Mouse (Mus musculus): ENCODE results near the gene Map2k1.
A peak's percentile ranks its signal among the peaks of the same experiment; 100 is the strongest.
"Not testable (repeated sequence)": the region's sequence is repeated elsewhere in the genome, so short reads cannot be mapped to it uniquely, and the experiment has no call there.

The Map2k1 gene

DNA sequence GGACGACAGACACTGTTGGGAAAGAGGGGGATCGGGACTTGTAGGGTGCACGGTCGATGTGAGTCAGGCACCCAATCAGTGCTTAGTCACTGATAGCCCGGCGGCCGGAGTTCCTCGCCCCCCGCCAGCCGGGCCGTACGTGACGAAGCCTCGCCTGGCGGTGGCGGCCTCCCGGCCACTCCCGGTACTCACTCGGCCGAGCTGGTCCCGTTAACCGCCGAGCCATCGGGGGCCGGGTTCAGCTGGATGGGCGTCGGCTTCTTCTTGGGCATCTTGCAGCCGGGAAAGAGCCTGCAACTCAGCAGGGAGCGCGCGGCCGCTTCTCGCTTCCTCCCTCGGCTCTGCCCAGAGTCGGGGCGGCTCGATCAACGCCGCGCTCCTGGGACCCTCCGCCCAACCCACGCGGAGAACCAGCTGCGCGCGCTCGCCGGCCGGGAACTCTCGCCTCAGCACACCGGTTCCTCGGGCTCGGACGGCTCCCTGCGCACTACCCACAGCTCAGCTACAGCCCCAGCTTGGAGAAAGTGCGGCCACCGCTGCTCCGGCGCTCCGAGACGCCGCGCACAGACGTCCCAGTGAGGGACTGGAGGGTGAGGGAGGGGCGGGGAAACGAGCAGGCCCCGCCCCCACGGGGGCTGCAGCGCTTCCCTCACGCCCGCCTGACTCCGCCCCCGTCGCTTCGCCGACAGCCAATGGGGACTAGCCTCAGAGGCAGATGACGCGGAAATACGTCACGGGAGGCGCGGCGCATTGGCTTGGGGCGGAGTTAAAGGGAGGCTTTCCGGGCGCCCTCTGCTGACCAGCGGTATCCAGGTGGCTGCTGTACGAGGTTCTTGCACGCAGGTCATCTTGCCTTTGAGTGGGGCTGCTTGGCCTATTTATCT lies at the start of gene Map2k1:
Gene Map2k1, minus strand, starts transcription at position 611 of the 884 bp plus-strand sequence.
- DNase-seq (ENCODE audit: low read depth), result peak; percentile 99

DNA sequence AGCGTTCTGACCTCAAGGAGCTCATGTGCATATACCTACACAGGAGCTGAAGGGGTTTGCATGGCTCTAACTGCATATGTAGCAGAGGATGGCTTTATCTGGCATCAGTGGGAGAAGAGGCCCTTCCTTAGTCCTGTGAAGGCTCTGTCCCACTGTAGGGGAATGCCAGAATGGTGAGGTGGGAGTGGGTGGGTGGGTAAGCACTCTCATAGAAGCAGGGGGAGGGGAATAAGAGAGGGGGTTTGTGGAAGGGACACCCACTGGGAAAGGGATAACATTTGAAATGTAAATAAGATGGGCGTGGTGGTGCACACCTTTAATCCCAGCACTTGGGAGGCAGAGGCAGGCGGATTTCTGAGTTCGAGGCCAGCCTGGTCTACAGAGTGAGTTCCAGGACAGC lies 49.7 kb upstream of the Map2k1 start:
- not testable (repeated sequence) for DNase-seq (ENCODE audit: low read depth)

DNA sequence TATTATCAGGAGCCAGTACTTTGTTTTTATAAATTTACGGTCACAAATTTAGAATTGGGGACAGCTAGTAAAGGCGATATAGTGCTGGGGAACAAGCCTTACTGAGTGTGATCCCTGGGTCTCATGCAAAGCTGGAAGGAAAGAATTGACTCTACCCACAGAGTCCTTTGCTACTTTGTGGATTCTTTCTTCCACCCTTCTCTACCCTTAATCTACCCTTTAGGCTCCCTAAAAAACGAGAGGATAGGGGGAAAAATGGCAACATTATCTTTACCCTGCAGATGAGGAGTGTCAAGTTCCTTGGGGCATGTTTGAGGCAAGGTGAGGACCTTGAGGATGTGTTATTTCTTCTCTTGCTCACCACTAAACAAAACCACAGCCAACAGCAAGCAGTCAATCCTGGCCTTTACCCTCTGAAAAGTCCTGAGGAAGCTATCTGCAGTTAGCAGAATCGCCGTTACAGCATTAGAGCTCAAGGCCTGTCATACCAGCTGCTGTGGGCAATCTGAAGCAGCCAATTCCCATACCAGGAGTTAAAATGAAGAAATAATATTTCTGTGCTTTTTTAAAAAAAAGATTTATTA lies 29.1 kb upstream of the Map2k1 start:
- peak; percentile 25 for DNase-seq (ENCODE audit: low read depth)

DNA sequence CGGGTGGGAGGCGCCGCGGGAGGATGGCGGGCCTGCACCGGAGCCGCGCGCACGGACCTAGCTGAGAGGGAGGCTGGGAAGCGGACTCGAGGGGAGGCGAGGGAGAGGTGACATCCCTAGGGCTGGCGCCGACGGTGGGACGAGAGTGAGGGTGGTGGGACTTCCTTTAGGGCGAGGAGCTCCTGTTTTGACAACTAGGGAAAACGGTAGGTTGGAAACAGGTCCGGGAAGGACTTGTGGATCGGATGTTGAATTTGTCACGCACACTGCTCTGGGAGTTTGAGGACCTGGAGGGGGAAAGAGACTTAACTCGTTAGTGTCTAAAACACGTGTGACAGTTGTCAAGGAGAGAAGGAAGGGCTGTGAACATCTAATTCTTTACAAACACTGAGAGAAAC lies 28.3 kb upstream of the Map2k1 start:
- DNase-seq (ENCODE audit: low read depth), result peak; percentile 34

DNA sequence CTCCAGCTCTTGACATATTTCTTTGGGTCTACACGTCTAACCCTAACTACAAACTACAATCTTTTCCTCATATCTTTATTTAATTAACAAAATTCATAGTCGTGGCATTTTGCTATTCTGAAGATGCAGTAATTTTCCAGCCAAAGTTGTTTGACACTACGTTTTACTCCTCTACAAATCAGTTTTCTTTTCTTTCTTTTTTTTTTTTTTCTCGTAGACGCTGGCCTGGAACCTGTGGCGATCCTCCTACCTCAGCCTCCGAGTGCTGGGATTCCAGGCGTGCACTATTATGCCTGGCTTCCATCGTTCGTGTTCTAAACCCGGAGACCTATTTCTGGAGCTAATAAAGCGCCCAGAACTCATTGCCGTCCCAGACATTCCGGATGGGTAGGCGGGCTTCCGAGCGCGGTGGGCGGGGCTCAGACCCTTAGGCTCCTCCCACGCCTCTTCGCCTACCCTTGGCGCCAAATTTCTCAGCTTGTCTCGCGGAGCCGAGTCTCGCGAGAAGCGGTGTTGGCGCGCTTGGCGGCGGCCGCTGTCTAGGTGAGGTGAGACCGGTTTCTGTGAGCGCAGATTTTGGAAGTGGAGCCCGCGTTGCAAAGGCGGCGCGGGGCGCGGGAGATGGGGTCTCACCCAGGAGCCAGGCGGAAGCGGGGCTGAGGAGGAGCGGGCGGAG lies 27.8 kb upstream of the Map2k1 start, which contains the start of gene Tipin:
Gene Tipin, plus strand, starts transcription at position 477 of the 676 bp plus-strand sequence.
- DNase-seq (ENCODE audit: low read depth), result peak; percentile 91

DNA sequence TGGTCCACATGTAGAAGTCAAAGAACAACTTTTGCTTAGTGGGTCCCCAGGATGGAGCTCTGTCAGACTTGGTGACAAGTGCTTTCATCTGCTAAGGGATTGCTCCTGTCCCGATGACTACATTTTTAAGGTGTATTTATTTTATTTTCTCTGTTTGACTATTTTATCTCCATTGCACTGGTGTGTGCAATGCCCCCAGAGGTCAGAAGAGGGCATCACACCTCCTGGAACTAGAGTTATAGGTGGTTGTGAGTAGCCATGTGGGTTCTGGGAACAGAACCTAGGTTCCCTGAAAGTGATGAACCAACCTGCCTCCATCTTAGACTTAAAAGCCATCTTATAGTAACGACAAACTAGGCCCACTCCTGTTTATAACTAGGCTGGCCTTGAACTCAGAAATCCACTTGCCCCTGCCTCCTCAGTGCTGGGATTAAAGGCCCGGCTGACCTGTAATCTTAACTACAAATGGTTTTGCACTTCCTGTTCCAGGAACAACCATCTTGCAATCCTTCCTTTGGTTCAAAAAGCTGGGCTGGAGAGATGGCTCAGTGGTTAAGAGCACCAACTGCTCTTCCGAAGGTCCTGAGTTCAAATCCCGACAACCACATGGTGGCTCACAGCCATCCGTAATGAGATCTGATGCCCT lies 25.4 kb upstream of the Map2k1 start:
- DNase-seq (ENCODE audit: low read depth), result no peak

DNA sequence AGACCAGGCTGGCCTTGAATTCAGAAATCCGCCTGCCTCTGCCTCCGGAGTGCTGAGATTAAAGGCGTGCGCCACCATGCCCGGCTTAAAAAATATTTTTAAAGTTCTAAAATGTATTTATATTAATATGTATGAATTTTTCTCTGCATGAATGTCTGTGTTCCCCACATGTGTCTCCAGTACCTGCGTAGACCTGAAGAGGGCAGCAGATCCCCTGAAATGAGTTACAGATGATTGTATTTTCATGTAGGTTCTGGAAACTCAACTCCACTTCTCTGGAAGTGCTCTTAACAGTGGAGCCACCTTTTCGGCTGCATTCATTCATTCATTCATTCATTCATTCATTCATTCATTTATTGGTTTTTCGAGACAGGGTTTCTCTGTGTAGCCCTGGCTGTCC lies 24.3 kb upstream of the Map2k1 start:
- DNase-seq (ENCODE audit: low read depth), result peak; percentile 81

DNA sequence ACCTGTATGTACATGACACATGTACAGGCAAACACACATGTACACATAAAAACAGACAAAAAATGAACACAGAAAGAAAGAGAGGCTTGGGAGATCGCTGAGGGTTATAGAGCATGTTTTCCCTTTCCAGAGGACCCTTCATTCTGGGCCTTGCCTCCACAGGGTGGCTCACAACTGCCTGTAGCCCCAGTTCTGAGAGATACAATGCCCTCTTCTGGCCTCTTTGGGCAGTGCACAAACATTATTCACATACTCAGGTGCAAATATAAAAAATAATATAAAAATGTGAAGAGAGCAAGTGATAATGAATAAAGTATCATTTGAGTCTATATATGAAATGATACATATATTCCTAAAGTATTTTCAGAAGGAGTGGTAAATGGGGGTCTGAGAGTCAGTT lies 21.5 kb upstream of the Map2k1 start:
- DNase-seq (ENCODE audit: low read depth), result no peak

DNA sequence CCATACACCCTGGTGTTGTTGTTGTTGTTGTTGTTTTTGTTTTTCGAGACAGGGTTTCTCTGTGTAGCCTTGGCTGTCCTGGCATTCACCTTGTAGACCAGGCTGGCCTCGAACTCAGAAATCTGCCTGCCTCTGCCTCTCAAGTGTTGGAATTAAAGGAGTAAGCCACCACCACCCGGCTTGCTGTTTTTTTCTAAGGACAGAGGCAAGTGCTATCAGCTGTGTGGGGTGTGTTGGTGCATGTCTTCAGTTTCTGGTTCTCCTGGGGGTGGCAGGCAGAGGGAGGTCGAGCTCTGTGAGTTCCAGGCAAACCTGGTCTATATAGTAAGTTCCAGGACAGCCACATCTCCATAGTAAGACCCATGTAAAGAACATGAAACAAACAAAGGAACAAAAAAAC lies 20.9 kb upstream of the Map2k1 start:
- DNase-seq (ENCODE audit: low read depth), result no peak

DNA sequence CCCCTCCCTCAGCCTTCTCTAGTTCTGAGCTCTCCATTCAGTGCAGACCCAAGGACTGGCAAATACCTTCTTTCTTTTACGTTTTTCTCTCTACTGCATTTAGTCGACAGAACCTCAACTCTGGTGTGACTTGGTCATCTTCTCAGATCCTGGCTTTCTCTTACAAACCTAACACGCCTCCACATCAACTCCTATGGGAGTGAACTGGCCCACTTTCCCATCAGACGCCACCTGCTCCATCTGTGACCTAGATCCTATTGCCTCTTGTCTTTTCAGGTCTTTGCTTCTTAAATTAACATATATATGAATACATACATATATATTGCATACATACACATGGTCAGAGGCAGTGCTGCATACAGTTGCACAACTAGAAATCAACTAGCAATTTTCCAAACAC lies 20.3 kb upstream of the Map2k1 start:
- no peak for DNase-seq (ENCODE audit: low read depth)

DNA sequence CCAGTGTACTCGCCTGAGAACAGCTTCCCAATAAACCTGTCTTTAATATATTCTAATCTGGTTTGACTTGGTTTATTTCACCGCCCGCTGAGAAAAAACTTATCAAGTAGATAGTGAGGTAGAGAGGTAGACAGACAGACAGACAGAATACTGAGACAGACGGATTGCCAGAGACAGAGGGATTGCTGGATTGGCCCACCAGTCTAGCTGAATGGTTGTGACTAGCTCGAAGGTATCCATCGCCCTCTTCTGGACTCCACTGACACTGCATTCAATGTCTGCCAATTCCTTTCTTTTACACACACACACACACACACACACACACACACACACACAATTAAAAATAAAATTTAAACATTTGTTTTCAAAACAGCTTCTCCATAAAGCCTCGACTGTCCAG lies 19.2 kb upstream of the Map2k1 start:
- peak; percentile 37 for DNase-seq (ENCODE audit: low read depth)

DNA sequence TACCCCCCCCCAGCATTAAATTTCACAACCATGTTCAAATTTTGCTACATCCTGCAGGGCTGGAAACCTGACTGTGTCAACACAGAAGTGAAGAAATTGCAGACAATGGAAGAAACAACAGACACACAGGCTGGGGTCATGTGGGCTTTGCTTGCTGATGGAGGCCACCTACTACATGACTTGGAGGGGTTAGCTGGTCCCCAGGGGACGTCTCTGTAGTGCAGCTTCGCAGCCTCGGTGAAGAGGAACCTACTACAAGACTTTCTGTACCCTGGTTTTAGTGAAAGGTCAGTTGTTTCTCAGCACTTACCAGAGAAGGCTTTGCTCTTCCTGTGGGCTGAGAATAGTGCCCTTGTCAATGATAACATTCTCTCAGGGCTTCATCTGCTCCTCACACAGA lies 17.8 kb upstream of the Map2k1 start:
- DNase-seq (ENCODE audit: low read depth), result no peak

DNA sequence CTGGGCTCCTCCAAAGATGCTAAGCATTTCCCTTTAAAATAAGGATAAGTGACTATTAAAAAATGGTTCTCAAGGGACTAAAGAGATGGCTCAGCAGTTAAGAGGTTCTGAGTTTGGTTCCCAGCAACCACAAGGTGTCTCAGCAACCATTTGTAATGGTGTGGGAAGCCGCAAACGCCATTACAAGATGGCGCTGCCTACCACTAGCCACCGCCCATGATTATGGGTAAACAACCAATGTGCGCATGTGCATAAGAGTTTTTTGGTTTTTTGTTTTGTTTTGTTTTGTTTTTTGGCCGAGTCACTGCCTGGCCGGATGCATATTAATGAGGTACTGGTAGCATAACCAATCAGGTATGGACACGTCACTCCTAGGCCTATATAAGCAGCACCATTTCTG lies 15.4 kb upstream of the Map2k1 start:
- DNase-seq (ENCODE audit: low read depth), result not testable (repeated sequence)

DNA sequence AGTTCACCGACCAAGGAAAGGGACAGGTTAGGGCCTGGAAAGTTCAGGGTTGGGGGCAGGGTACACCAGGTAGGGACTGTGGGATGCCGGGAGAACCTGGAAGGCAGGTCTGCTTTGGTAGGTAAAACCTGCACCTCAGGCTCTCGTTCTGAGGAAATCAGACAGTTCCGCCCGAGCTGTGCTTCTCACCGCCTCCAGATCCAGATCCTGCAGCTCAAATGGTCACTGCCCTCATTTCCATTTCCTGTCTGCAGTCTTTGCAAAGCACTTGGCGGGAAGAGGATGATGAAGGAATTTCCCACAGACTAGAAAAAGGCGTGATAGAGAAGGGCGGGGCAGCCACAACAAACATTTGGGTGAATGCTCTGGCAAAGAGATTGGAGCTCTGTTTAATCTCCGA lies 14.8 kb upstream of the Map2k1 start:
- no peak for DNase-seq (ENCODE audit: low read depth)

DNA sequence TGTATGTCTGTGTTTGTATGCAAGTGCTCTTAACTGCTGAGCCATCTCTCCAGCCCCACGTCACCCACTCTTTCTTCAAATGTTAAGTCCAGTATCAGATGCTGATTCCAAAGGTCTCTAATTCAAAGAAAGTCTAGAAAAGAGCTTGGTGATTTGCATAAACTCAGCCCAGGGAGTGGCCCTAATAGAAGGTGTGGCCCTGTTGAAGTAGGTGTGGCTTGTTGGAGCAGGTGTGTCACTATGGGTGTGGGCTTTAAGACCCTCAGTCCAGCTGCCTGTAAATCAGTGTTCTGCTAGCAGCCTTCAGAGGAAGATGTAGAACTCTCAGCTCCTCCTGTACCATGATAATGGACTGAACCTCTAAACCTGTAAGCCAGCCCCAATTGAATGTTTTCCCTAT lies 13.8 kb upstream of the Map2k1 start:
- no peak for DNase-seq (ENCODE audit: low read depth)

DNA sequence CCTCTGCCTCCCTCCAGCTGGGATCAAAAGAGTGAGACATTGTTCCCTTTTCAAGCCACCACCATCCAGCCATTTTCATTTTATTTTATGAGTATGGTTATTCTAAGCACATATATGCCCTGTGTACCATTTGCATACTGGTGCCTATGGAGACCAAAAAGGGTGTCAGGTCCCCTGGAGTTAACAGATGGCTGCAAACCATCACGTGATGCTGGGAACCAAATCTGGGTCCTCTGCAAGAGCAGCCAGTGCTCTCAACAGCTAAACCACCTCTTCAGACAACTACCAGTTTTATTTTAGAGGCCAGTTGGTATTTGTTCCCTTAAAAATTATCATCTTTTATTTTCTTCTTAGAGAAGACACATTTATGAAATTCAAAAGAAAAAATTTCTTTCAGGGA lies 11.4 kb upstream of the Map2k1 start:
- DNase-seq (ENCODE audit: low read depth), result no peak

DNA sequence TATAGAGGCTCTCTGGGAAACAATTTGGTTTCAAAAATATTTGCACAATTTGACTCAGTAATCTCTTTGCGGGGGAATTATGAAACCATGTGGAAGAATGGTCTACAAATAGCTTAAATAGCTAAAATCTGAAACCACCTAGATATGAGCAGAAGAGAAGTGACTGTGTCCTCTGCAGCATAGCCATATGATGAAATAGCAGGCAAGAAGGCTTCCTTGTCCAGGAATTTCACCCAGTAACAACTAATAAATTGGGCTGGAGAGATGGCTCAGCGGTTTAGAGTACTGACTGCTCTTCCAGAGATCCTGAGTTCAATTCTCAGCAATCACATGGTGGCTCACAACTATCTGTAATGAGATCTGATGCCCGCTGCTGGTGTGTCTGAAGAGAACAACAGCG lies 7.6 kb upstream of the Map2k1 start:
- no peak for DNase-seq (ENCODE audit: low read depth)

DNA sequence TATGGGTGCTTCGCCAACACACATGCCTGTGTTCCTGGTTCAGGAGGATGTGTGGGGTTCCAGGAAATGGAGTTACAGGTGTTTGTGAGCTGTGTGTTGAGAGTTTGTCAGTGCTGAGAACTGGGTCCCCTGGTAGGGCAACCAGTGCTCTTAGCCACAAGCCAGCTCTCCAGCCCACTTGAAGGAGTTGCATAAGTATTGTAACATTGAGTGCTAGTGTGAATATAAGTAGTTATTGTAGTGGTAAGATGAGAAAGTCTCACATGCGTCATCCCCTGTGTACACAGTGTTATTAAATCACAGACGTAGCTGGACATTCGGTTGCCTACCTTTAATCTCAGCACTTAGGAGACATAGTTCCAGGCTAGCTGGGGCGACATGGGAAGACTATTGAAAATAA lies 6.5 kb upstream of the Map2k1 start:
- no peak for DNase-seq (ENCODE audit: low read depth)

DNA sequence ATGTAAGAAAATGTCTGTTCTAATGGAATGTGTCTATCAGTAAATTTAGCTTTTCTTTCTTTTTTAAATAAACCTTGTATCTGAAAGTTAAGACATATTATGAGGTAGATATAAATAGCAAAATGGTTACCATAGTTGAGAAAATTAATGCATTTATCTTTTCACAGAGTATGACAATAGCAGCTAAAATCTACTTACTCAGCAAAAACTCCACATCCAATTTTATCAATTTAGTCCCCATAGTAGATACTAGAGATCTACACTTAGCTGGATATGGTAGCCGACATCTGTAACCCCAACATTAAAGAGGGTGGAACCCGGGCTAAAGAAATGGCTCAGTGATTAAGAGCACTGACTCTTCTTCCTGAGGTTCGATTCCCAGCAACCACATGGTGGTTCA lies 2.8 kb upstream of the Map2k1 start:
- no peak for DNase-seq (ENCODE audit: low read depth)

DNA sequence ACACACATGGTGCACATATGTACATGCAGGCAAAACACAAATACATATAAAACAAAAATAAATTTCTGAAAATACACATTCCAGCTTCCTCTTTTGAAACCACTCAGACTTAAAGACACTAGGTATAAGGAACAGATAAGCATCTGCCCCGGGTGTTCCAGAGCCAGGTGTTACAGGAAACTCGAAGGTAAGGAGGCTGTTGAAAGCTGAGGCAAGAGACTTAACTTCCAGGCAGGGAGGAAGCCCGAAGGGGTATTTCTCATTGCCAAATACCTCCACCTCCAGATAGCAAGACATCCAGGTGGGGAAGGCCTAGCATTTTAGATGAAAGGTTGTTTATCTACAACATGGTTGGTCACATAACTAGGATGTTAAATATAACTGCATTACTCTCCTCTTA lies 2.0 kb upstream of the Map2k1 start:
- DNase-seq (ENCODE audit: low read depth), result no peak

DNA sequence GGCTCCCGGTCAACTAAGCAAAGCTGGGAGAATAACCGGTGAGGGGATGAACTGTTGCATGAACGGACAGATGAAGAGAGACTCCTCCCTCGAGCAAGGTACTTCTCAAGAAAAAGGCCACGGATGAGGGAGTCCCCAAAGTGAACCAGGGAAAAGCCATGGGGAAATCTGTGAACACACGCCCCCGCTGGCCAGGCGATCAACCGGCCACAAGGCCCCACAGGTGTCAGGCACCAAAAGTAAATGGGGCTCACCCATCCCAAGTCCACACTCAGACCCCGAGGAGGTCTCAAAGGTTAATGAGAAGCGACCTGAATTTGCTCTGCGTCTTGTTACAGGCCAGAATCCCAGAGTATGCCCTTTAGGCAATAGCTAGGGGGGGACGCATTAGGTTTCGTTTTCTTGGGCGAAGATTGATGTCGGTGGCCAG lies 825 bp downstream of the Map2k1 start:
- peak; percentile 23 for DNase-seq (ENCODE audit: low read depth)

DNA sequence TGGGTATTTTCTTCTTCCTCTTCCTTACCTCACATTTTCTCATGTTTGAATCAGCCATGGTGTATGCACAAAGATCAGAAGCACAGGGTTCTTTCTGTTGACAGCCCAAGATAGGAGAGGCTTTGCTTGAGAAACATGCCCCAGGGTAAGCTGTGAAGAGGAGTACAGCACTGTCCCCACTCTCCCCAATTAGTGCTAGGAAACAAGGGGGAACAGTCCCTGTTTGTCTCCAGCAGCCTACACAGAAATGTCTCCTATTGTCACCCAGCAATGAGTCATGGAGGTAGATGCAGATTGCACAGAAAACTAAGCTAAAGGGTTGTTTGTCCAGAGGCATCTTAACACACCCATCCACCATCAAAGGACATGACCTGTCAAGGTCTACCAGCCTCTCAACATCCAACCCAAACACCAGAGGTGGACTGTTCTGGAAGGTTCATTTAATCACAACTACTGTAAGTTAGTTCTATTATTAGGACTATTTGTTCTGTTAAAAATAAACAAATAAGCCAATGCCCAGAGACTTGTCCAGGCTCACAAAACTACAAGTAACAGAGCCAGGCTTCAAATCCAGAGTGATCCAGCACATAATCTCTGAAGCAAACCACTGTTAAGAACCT lies 3.2 kb downstream of the Map2k1 start:
- no peak for DNase-seq (ENCODE audit: low read depth)

Measured in c-Kit-positive CD71-positive TER-119-negative erythroid progenitor cells, embryonic 14.5 days (primary cell).